Mouse (Mus musculus) embryo, embryonic 10.5 days (tissue): ENCODE measurements at regions not wholly inside any gene's neighbourhood (a gene's known extent, or its start where the extent isn't known, plus 50 kb on each side); places are given as distances from the start of the nearest gene placed in this dataset.
A peak's percentile ranks its signal among the peaks of the same experiment; 100 is the strongest.

Experiments
- DNase-seq: peaks from one replicate; pipeline ENCODE4 v3.0.0-alpha.2; 2015; ENCODE audit warnings: low spot score

- no peak for DNase-seq
Measured at GRCm38 (mm10) chr12:29211946-29212345, 316.2 kb upstream of the Myt1l start.

DNA sequence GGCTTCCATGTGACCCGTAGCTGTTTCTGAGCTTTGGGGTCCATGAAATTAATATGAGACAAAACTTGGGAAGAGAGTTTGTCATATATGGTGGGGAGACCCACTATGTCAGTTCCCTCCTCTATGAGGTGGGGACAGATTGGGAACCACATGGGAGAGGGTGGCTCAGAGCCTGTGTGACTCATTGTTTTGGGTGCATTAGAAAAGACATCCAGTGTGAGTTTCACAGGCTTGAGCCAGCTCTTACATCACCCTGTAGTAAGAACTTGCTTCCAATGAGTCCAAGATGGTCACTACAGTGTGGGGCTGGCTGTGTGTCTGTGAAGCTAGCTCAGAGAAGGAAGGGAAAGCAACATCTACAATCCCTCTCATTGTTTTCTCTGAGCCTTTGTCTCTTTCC, 314.6 kb upstream of the Myt1l start:
- no peak for DNase-seq

DNA sequence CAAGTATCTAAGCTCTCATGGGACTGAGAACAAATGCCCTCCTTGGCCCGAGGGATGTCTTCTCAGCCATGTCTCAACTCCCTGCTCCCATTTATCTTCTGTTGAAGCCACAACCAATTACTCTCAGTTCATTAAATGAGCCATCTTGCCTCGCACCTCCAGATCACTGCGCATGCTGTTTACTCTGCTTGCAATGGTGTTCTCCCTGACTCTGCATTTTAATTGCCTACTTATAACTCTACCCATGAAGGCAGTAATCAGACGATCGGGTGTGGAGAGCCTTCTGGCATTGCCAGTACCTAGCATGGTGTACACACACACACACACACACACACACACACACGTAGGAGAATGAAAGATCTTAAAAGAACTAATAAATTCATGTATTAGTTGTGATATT, 306.1 kb upstream of the Myt1l start:
- DNase-seq, result no peak

GRCm38 (mm10) chr12:29226001-29226400, 302.2 kb upstream of the Myt1l start:
- no peak for DNase-seq

- DNase-seq, result peak; percentile 19
Measured at GRCm38 (mm10) chr12:29232492-29233447, 295.4 kb upstream of the Myt1l start.

GRCm38 (mm10) chr12:29236496-29236895, 291.7 kb upstream of the Myt1l start:
- DNase-seq, result no peak

- DNase-seq, result no peak
Measured at GRCm38 (mm10) chr12:29237516-29237915, 290.7 kb upstream of the Myt1l start.

- no peak for DNase-seq
Measured at GRCm38 (mm10) chr12:29239482-29239881, 288.7 kb upstream of the Myt1l start.

GRCm38 (mm10) chr12:29239975-29240374, 288.2 kb upstream of the Myt1l start:
- no peak for DNase-seq

- DNase-seq, result no peak
Measured at GRCm38 (mm10) chr12:29243087-29243486, 285.1 kb upstream of the Myt1l start.

- DNase-seq, result peak; percentile 14
Measured at GRCm38 (mm10) chr12:29246041-29246440, 282.1 kb upstream of the Myt1l start.

DNA sequence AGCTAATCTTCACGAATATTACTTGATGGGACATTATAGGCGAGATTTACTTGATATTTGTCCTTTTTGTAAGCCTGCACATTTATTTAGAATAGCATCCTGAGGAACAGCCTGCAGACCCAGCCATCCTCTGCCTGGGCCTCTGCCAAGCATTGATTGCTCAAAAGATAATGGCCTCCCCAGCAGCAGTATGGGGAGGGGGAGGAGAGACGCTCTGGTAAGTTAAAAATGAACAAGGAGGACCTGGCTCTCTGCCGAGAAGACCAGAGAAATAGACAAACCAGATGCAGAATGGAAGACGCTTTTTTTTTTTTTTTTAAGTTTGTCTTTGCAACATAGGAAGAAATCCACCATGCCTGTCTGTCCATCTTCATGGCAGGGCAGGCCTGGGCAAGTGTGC, 280.8 kb upstream of the Myt1l start:
- DNase-seq, result no peak

GRCm38 (mm10) chr12:29248459-29248858, 279.7 kb upstream of the Myt1l start:
- DNase-seq, result no peak

DNA sequence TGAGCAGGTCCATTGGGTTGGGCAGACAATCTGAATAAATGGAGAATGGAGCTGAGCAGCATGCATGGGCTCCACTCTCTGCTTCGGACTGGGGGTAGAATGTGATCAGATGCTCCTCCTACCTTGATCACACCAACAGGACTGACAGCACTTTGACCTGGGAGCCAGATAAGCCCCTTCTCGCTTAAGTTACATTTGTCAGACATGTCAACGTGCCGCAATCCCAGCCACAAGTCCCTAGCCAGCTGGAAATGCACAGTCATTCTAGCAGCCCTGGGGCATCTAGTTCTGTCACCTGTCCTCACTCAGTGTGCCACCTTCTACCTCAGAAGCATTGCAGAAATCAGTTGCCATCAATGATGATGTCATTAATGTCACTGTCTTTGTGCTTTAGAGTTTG, 272.1 kb upstream of the Myt1l start:
- no peak for DNase-seq

DNA sequence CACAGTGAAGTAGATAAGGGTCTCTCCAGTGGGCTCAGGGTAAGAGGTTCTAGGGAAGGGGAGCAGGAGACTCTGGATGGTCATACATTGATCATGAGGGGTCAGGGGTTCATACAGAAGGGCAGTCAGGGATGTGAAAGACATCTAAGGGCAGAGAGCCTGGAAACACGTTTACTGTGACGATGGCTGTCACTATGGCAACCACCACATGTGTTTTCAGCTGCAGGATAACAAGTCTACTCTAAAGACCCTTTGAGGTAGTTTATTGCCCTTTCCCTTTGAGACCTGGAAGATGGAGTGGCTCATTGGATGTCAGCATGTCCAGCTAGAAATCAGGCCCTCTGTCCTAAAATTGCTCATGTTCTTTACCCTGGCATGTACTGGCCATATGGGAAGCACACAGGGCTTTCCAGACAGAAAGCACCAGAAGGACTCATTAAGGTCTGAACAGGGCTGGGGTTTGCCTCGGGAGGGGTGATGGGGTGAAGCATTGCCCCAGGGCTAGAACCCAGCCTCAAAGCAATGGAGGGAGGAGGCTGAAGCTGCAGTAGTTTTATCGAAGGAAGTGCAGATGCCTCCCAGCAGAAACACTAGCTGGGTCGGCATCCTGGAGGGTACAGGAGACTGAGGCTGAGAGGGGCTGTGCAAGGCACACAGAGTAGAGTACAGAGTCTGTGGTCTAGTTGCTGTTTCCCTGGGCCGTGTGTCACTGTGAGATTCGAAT, 271.0 kb upstream of the Myt1l start:
- DNase-seq, result peak; percentile 74

GRCm38 (mm10) chr12:29257735-29258547, 270.2 kb upstream of the Myt1l start:
- peak; percentile 54 for DNase-seq

DNA sequence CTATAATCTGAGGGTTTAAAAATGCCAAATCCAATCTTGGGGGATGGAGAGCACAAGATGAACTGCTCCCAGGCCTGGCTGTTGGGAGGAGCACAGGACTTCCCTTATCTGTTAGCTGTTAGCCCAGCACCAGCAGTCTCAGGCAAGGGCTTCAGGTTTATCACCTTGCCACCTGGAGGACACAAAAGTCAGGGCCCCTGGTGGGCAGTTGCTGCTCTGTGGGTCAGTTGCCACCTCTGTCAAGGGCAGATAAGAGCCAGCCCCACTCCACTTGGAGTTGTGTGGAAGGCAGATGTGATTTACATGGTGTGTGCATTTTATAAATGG, 269.7 kb upstream of the Myt1l start:
- no peak for DNase-seq

GRCm38 (mm10) chr12:29258966-29259365, 269.2 kb upstream of the Myt1l start:
- no peak for DNase-seq

- no peak for DNase-seq
Measured at GRCm38 (mm10) chr12:29274166-29274565, 254.0 kb upstream of the Myt1l start.

DNA sequence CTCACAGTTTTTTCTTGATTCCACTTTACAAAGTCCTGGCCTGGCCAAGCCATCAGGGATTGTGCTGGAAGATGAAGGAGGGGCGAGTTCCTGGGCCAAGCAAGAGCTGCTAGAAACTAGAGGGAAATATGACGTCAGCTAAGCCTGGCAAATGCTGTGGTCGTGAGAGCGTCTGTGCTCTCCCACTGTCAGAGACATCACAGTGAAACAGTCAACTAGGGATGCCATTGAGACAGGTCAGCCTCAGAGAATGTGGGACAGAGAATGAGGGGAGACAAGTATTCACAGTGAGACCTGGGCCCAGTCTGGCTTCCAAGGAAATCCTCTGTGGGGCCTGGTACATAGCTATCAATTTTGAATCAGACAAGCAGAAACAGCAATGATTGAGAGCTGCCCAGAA, 252.5 kb upstream of the Myt1l start:
- no peak for DNase-seq

- peak; percentile 3 for DNase-seq
Measured at GRCm38 (mm10) chr12:29279631-29280080, 248.5 kb upstream of the Myt1l start.

DNA sequence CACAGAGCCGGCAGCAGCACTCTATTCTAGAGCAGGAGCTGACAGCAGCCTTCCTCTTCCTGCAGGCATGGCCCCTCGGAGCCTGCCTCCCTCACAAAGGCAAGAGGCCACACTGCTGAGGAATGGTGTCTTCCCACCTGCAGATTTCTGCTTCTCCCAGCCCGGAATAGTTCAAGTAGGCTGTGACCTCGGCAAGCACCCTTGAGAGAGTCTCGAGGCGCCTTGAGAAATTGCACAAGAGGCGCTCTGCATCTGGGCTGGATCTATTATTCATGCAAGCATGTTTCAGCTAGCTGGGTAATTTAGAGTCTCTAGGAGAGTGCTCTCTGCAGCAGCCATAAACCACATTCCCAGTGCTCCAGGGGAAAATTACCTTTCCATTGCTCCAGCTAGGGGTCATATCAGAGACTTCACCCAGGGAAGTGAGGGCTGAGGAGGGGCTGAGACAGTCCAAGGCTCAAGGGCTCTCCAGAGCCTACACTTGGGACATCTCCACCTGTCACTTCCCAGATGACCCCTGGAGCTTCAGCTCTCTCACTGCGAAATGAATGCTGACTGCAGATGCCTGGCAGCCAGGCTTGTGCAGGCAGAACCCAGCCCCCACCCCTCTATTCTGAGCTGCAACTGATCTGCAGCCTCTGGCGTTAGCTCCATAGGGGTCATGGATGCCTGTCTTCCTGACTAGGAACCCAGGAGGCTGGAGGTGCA, 247.9 kb upstream of the Myt1l start:
- peak; percentile 36 for DNase-seq
